9 mouse cellular contexts compared by ENCODE assay signal in genomic region chr16:42910016-42910415, GRCm38 (mm10). TPM values are rescaled to one million over a fixed set of nuclear protein-coding genes. Genes with fewer than 3 reads are reported as not detected.
DNase-seq lines count a peak whose midpoint lies in the region; ATAC-seq lines count a peak whose summit lies in the region.
"Had no signal": no experiment of that assay in that cellular context is flagged by ENCODE, and none has a peak within 500 bp of the region (broad histone marks: within the 10 kb centered on the region; RNA-seq: fewer than 3 reads in every experiment).

No protein-coding gene starts in this region.

- DNase-seq in heart, postnatal 14 days = no peak
- no peak for DNase-seq in limb, embryonic 10.5 days (ENCODE audit: low spot score)
- no peak for DNase-seq in embryo, embryonic 11 days
- DNase-seq in layer of hippocampus, adult 9-10 months (ENCODE audit: low spot score) = no peak
- DNase-seq in urinary bladder, postnatal 4 days (ENCODE audit: low spot score in 2 of 2) = no peak

- no peak overlapping the region for H3K4me2 ChIP-seq in heart, embryonic 11.5 days
- peak overlapping the region; percentile 30; the same call in 1 of the 2 replicates for H3K4me2 ChIP-seq in embryonic facial prominence, embryonic 13.5 days
- H3K4me2 ChIP-seq: limb, embryonic 15.5 days had no signal

- intact Hi-C loops in heart, postnatal 14 days (cut with DNase I) = loop anchor here (5.0 to 10.0 kb wide), 4 partner anchors 255 to 895 kb away; no protein-coding TSS in a partner anchor

- no peak overlapping the region for H3K9ac ChIP-seq in heart, embryonic 11.5 days (ENCODE audit: low read depth, low read length)
- H3K9ac ChIP-seq in embryonic facial prominence, embryonic 13.5 days = no peak overlapping the region
- H3K9ac ChIP-seq: limb, embryonic 15.5 days had no signal

- H3K4me3 ChIP-seq in heart, embryonic 11.5 days (ENCODE audit: low read depth, low read length) = no peak overlapping the region
- H3K4me3 ChIP-seq in embryonic facial prominence, embryonic 13.5 days = no peak overlapping the region
- no peak overlapping the region for H3K4me3 ChIP-seq in limb, embryonic 10.5 days
- H3K4me3 ChIP-seq: limb, embryonic 15.5 days had no signal

- H3K27me3 ChIP-seq in heart, embryonic 11.5 days (ENCODE audit: control insufficient read depth, insufficient read depth, low read length) = no peaks in the 10 kb centered on the region
- no peaks in the 10 kb centered on the region for H3K27me3 ChIP-seq in embryonic facial prominence, embryonic 13.5 days
- H3K27me3 ChIP-seq in limb, embryonic 10.5 days (ENCODE audit: low read depth, poor library complexity, severe bottlenecking) = no peaks in the 10 kb centered on the region
- H3K27me3 ChIP-seq: limb, embryonic 15.5 days had no signal

- H3K9me3 ChIP-seq in heart, embryonic 11.5 days (replicated peaks; ENCODE audit: control insufficient read depth, low read length) = no peaks in the 10 kb centered on the region
- H3K9me3 ChIP-seq in embryonic facial prominence, embryonic 13.5 days = no peaks in the 10 kb centered on the region
- H3K9me3 ChIP-seq in limb, embryonic 10.5 days (replicated peaks) = no peaks in the 10 kb centered on the region
- H3K9me3 ChIP-seq: limb, embryonic 15.5 days had no signal

- H3K27ac ChIP-seq in heart, embryonic 11.5 days (ENCODE audit: low read depth, low read length) = 0 out of 2 replicates have a peak overlapping the region, but pooled peaks have one; percentile 6
- H3K27ac ChIP-seq in embryonic facial prominence, embryonic 13.5 days = no peak overlapping the region; the same call in 1 of the 2 replicates
- 0 out of 2 replicates have a peak overlapping the region, but pooled peaks have one; percentile 19 for H3K27ac ChIP-seq in limb, embryonic 10.5 days
- H3K27ac ChIP-seq: limb, embryonic 15.5 days had no signal

- H3K36me3 ChIP-seq in heart, embryonic 11.5 days (ENCODE audit: control insufficient read depth, insufficient read depth, low read length) = no peaks in the 10 kb centered on the region
- no peaks in the 10 kb centered on the region for H3K36me3 ChIP-seq in embryonic facial prominence, embryonic 13.5 days
- no peaks in the 10 kb centered on the region for H3K36me3 ChIP-seq in limb, embryonic 10.5 days
- H3K36me3 ChIP-seq: limb, embryonic 15.5 days had no signal

- 63% methylated on average over 4 of the region's 4 CpGs for WGBS in heart, embryonic 11.5 days (ENCODE audit: insufficient replicate concordance)
- 12% methylated on average over 4 of the region's 4 CpGs for WGBS in embryonic facial prominence, embryonic 13.5 days
- WGBS in limb, embryonic 10.5 days = 65% methylated on average over 4 of the region's 4 CpGs

- no peak for ATAC-seq in heart, embryonic 11.5 days (replicated peaks; ENCODE audit: insufficient number of reproducible peaks, low FRiP score, low TSS enrichment)
- ATAC-seq in CD4-positive, CD25-positive, alpha-beta regulatory T cell, adult 4 months = peak; percentile 21
- no peak for ATAC-seq in embryonic facial prominence, embryonic 13.5 days (ENCODE audit: insufficient number of reproducible peaks, insufficient read depth, low FRiP score, low TSS enrichment, low read depth)

- 0 out of 2 replicates have a peak, but pooled peaks cover 3% of the 10 kb centered on the region for H3K4me1 ChIP-seq in heart, embryonic 11.5 days (ENCODE audit: control insufficient read depth, insufficient read depth, low read length)
- peaks cover 12% of the 10 kb centered on the region; the same call in 1 of the 2 replicates for H3K4me1 ChIP-seq in embryonic facial prominence, embryonic 13.5 days
- H3K4me1 ChIP-seq in limb, embryonic 10.5 days = peaks cover 11% of the 10 kb centered on the region

RNA-seq across cellular contexts. Expression of gene Zbtb20, which starts 34.3 kb away (rescaled TPM):
- polyA plus RNA-seq in heart, embryonic 11.5 days (2014; fragmentation: Nextera tagmentation; extraction: Ambion mirVana) = 38.2 and 39.0 TPM in 2 replicates
- 100 to 1,000 TPM; 169 to 192 TPM for total RNA-seq in heart, postnatal 14 days (2021)
- polyA plus RNA-seq in CD4-positive, CD25-positive, alpha-beta regulatory T cell, adult 4 months (2017; shearing (Covaris generic)) = 100 to 1,000 TPM in 1 of 2 experiments, 10 to 100 TPM in 1; 87.0 to 104 TPM
- 20.2 and 20.7 TPM in 2 replicates for polyA plus RNA-seq in embryonic facial prominence, embryonic 13.5 days (2015; fragmentation: Nextera tagmentation; extraction: Ambion mirVana)
- 7.8 and 11.7 TPM in 2 replicates for polyA plus RNA-seq in limb, embryonic 10.5 days (2016; fragmentation: Nextera tagmentation; extraction: Ambion mirVana)
